Mouse (Mus musculus) neutrophil, adult 5-6 weeks (primary cell): ENCODE data around the gene Prune1. TPM values are rescaled to one million over a fixed set of nuclear protein-coding genes. Genes with fewer than 3 reads are reported as not detected.

Source experiments
- ATAC-seq: fragments of 151-379, 151-347 bp; 2 replicates; pipeline ENCODE4 v1.8.0; 2017; ENCODE audit warnings: mild to moderate bottlenecking, moderate TSS enrichment; ENCODE audit not compliant: insufficient number of reproducible peaks, poor library complexity, low FRiP score, severe bottlenecking; ENCODE audit errors: extremely low read depth
- total RNA-seq: library from RNA; stranded (forward); fragments of 200-1000 nt; gene quantifications from 2 replicates; pipeline ENCODE4 v1.2.3, GENCODE M21; 2017

The Prune1 gene
- total RNA-seq, 1 experiment from 2014 or later: 12.0 TPM

DNA sequence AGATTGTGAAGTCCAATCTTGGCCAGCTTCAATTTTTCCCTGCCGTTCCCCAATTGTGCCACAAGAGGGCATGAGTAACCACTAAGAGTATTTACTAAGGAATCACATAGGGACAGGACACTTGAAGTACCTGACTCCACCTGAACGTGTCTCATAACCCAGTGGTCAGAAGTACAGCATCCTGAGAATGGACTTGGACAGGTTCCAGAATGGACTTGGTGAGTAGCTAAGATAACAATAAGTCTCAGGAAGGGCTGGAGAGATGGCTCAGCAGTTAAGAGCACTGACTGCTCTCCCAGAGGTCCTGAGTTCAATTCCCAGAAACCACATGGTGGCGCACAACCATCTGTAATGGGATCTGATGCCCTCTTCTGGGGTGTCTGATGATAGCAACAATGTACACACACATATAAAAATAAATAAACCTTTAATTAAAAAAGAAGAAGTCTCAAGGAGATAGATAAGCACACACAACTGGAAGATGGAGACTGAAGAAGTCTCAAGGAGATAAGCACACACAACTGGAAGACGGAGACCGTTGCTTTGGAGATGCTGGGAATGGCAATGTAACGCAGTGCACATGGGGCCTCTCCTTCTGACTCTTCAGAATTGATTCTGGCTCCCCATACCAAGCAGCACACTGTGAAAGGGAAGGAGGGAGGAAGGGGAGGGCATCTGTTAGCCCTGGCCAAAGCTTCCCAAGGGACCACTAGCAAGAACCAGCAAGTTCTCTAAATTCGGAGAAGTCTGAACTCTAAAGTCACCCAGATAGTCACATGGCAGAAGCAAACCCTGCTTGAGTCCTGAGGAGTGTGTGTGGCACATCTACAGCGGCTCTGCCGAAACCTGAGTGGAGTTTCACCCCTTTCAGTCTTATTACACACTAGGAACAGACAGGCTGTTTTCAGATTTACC lies 29.3 kb upstream of the Prune1 start:
- peak; percentile 54 for ATAC-seq

- no peak for ATAC-seq
Measured at GRCm38 (mm10) chr3:95310496-95310895, 28.6 kb upstream of the Prune1 start.

GRCm38 (mm10) chr3:95307100-95307499 lies 25.2 kb upstream of the Prune1 start, which contains the start of gene Anxa9:
Gene Anxa9, minus strand, starts transcription at chr3:95307176.
- ATAC-seq: no peak

DNA sequence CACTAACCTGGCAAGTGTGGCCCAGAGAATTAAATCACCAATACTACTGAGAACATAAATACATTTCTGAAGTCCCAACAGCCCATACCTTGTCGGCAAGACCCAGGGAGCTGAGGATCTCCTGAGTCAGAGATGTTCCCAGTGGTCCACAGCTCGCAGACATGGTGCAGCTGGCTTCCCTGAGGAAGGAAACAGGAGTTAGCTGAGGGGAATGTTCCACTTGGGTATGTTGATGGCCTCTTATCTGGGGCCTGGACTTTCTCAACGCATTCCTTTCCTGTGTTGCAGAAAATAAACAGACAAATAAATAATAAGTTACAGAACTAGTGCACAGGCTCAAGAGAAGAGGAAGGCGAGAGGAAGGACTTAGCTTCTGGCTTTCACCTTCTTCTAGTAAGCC lies 24.4 kb upstream of the Prune1 start:
- ATAC-seq: no peak

GRCm38 (mm10) chr3:95301204-95301796 lies 19.4 kb upstream of the Prune1 start:
- ATAC-seq: no peak

GRCm38 (mm10) chr3:95298018-95298417 lies 16.1 kb upstream of the Prune1 start:
- ATAC-seq: no peak

DNA sequence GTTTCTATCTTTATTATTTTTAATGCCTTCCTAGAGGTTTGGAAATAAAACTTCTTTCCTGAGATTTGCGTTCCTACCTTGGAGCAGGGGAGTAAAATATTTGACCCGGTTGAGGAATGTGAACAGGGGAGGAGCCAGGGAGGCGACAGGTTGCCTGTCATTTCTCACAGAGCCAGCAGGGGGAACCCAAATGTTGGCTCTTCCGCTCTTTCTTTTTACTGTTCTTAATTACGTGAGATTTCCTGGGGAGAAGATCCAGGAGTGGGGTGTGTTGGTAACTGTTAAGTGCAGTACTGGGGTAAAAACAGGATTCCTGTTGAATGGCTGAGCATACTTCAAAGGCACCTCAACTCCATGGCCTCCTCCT lies 14.2 kb upstream of the Prune1 start:
- ATAC-seq: peak; percentile 37; the same call in 1 of the 2 replicates

DNA sequence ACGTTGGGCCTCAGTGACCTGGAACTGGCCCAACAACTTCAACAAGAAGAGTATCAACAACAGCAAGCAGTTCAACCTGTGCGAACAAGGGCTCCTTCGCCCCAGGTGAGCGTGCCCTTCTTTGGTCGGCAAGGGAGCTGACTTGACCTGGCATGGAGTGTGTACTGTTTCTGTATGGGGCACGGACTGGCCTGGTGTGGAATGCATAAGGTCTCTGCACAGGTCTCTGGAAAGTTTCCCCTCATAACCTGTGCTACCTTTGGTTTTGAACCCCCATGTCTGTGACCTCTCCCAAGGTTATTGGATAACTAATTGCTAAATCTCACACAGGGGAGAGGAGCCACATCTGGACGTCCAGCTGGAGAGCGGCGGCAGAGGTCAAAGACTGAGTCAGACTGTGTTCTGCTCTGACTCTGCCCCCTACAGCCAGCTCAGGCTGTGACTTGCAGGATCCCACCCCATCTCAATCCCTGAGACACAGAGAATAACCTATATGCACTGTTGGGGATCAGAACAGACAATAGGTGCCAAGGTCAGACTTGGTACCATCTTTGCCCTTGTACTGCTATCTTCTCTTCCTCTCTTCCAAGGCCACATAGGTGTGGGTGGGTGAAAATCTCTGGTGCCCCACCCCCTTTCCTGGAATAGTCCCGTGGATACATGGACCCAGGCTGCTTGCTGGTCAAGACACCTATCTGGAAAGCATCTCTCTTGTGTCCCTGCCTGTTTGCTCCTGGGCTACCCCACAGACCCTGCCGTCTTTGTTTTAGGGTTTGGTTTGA lies 13.6 kb upstream of the Prune1 start:
- ATAC-seq: no peak

GRCm38 (mm10) chr3:95294718-95295117 lies 12.8 kb upstream of the Prune1 start:
- no peak for ATAC-seq

- ATAC-seq: no peak
Measured at GRCm38 (mm10) chr3:95294316-95294715, 12.4 kb upstream of the Prune1 start.

DNA sequence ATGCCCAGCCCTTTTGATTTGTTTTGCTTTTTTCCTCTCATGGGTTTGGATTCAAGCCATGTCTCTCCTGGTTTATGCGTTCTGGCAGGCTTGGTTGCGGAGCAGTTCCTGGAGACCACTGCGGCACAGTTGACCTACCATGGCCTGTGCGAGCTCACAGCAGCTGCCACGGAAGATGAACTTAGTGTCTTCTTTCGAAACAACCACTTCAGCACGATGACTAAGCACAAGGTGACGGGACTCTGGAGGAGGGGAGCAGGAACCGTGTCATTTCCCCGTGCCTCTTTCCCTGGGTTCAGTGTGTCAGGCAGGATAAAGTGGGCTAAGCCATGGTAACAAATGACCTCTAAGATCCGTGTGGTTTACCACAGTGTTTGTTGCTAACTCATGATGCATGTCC lies 11.7 kb upstream of the Prune1 start:
- peak; percentile 93 for ATAC-seq

DNA sequence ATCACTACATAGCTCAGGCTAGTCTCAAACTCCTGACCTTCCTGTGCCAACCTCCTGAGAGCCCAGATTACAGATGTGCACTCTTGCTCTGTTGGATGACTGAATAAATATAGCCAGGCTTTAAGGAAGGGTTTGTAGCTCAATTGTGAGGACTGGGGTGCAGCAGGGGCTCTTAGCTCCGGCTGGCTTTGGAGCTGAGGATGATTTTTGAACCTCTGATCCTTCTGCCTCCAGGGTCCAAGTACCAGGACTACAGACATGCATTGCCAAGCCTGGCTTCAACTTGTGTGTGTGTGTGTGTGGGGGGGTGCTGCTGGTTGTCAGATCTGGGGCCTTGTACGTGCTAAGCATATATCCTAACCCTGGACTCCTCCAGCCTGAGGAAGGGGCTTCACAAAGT lies 11.0 kb upstream of the Prune1 start:
- no peak for ATAC-seq

DNA sequence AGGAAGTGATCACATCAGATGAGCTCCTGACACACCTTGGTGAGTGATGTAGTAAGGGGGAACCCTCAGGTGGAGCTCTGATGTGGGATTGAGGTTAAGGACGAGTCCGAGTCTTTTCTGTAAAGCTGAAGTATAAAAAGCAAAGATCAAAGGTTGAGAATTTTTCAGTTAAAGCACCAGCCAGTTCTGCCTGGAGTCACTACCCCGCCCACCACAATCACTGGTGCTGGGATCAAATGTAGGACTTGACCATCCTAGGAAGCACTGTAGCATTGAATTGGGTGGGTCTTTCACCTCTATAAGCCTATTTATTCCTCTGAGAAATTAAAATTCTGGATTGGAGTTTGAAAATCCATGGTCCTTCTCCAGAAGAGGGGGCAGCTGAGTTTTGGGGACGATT lies 9.2 kb upstream of the Prune1 start:
- ATAC-seq: no peak

GRCm38 (mm10) chr3:95290156-95290555 lies 8.3 kb upstream of the Prune1 start:
- ATAC-seq: no peak

- ATAC-seq: no peak
Measured at GRCm38 (mm10) chr3:95289419-95289818, 7.5 kb upstream of the Prune1 start.

GRCm38 (mm10) chr3:95287541-95287940 lies 5.7 kb upstream of the Prune1 start:
- ATAC-seq: no peak

- no peak for ATAC-seq
Measured at GRCm38 (mm10) chr3:95286510-95286909, 4.6 kb upstream of the Prune1 start.

GRCm38 (mm10) chr3:95286011-95286410 lies 4.1 kb upstream of the Prune1 start:
- ATAC-seq: no peak

DNA sequence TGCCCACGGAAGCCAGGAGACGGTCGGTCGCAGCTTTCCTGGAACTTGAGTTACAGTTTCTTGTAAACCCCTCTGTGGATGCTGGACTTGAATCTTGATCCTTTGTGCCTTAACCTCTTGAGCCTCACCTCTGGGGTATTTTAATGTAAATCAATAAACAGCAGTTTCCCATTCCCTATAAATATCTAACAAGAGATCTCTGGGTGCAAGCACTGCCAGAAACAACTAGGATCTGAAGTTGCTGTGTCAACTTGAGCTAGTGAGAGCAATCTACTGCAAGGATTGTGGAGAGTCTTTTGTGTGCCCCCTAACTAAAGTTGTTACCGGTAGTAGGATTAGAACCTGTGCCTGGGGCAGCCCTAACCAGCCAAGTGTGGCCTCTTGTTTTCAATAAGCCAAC lies 3.5 kb upstream of the Prune1 start:
- ATAC-seq: no peak
